Mouse (Mus musculus): ENCODE data around the gene Grk4.
"Not testable (repeated sequence)": the region's sequence is repeated elsewhere in the genome, so short reads cannot be mapped to it uniquely, and the experiment has no call there.

Grk4 gene

DNA sequence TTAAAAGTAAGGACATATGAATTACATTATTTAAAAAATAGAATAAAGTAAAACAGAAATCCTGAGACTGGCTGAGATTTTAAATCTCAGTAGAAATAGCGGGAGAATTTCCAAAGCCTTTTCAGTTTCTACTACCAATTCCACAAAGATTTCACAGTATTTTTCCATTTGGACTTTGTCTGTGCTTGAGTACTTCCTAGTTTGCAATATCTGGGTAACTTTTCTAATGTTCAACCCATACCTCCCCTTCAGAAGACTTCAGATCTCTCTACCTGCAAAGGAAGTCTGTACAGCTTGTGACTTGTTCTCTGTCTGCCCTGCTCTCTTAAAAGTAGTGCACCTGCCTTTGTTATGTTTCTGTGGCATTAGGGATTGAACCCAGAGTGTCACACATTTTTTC is 48.3 kb downstream of the Grk4 start:
- DNase-seq (ENCODE audit: low read depth, low spot score), result no peak

- DNase-seq (ENCODE audit: low read depth, low spot score), result not testable (repeated sequence)
These were observed 54.2 kb downstream of the Grk4 start for GRCm38 (mm10) chr5:34714371-34714770.

GRCm38 (mm10) chr5:34714816-34715215 is 54.6 kb downstream of the Grk4 start:
- DNase-seq (ENCODE audit: low read depth, low spot score), result no peak

GRCm38 (mm10) chr5:34729141-34729540 is 69.0 kb downstream of the Grk4 start:
- DNase-seq (ENCODE audit: low read depth, low spot score), result no peak

GRCm38 (mm10) chr5:34730255-34730654 is 70.1 kb downstream of the Grk4 start:
- no peak for DNase-seq (ENCODE audit: low read depth, low spot score)

GRCm38 (mm10) chr5:34751477-34751876 is 91.3 kb downstream of the Grk4 start:
- no peak for DNase-seq (ENCODE audit: low read depth, low spot score)

DNA sequence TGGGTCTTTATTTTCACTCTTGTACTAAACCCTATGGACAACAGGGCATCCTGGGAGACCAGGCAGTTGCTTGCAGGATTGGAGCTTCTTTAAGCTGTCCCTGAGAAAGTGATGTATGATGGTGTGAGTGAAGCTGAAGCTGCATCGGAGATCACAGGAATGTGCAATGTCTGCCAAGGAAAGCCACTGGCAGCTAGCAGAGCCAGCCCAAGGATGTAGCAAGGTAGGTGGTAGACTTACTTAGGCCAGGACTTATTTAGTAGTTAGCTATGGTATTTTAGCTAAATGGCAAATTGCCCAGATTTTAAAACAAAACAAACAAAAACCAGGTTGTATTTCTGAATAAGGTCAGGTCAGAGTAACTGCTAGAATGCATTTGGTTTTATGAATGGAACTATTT is 98.6 kb downstream of the Grk4 start:
- no peak for DNase-seq (ENCODE audit: low read depth, low spot score)

DNA sequence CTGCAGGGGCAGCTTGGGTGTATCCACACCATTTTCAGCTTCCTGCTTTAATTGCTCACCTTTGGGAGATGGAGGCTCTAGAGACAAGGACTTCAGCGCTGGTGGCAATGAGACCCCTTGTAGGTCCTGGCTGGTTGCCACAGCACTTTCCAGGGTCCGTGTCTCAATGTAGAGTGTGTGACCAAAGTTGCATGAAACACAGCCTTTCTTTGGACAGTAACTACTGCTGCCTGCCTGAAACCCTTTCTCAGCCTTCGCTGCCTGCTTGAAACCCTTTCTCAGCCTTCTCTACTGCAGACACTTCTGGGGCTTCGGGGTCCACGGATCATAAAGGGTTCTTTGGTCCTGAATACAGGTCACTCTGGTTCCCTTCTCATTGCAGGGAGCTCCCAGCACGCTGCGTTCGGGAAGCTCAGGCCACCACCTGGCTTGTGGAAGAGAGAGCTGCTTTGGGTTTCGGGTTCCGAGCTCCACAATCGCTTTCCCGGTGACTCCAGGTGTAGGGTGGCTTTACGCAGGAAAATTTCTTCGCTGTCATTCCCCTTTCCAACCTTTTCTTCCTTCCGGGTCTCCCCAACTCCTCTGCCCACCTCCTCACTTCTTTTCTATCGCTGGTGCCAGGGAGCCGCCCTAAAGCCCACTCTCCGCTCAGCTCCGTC is 100.8 kb downstream of the Grk4 start:
- DNase-seq (ENCODE audit: low read depth, low spot score), result no peak

DNA sequence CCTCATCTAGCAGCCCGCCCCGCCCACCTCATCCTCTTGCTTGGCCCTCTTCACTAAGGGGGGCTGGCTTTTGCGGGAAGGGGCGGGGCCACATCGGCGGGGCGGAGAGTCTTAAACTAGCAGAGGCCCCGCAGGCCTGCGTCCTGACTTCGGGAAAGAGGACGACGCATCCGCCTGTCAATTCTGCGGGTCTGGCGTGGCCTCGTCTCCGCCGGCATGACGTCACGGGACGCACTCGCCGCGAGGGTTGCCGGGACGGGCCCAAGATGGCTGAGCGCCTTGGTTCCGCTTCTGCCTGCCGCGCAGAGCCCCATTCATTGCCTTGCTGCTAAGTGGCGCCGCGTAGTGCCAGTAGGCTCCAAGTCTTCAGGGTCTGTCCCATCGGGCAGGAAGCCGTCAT is 101.3 kb downstream of the Grk4 start, which contains the start of gene Htt:
Gene Htt, plus strand, starts transcription at position 232 of the 400 bp plus-strand sequence.
- peak; percentile 96 for DNase-seq (ENCODE audit: low read depth, low spot score)

DNA sequence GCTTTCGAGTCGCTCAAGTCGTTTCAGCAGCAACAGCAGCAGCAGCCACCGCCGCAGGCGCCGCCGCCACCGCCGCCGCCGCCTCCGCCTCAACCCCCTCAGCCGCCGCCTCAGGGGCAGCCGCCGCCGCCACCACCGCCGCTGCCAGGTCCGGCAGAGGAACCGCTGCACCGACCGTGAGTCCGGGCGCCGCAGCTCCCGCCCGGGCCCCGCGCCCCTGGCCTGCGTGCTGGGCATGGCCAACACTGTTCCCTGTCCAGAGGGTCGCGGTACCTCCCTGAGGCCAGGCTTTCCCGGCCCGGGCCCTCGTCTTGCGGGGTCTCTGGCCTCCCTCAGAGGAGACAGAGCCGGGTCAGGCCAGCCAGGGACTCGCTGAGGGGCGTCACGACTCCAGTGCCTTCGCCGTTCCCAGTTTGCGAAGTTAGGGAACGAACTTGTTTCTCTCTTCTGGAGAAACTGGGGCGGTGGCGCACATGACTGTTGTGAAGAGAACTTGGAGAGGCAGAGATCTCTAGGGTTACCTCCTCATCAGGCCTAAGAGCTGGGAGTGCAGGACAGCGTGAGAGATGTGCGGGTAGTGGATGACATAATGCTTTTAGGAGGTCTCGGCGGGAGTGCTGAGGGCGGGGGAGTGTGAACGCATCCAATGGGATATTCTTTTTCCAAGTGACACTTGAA is 101.9 kb downstream of the Grk4 start:
- DNase-seq (ENCODE audit: low read depth, low spot score), result peak; percentile 12

- DNase-seq (ENCODE audit: low read depth, low spot score), result no peak
These were observed 111.6 kb downstream of the Grk4 start for GRCm38 (mm10) chr5:34771818-34772217.

- DNase-seq (ENCODE audit: low read depth, low spot score), result no peak
These were observed 112.6 kb downstream of the Grk4 start for GRCm38 (mm10) chr5:34772696-34773245.

- DNase-seq (ENCODE audit: low read depth, low spot score), result no peak
These were observed 113.2 kb downstream of the Grk4 start for GRCm38 (mm10) chr5:34773392-34773791.

GRCm38 (mm10) chr5:34785027-34785426 is 124.8 kb downstream of the Grk4 start:
- DNase-seq (ENCODE audit: low read depth, low spot score), result no peak

- DNase-seq (ENCODE audit: low read depth, low spot score), result no peak
These were observed 131.0 kb downstream of the Grk4 start for GRCm38 (mm10) chr5:34791141-34791540.

- no peak for DNase-seq (ENCODE audit: low read depth, low spot score)
These were observed 140.2 kb downstream of the Grk4 start for GRCm38 (mm10) chr5:34800292-34800953.
